Mouse (Mus musculus): ENCODE results near the gene Ufsp1. TPM values are rescaled to one million over a fixed set of nuclear protein-coding genes. Genes with fewer than 3 reads are reported as not detected.

Gene Ufsp1
- polyA plus RNA-seq, 1 experiment from 2014 or later, result 6.2 TPM

- H3K9ac ChIP-seq (ENCODE audit: low read depth, low read length), result no peak overlapping the region
- no peak overlapping the region for H3K4me3 ChIP-seq (ENCODE audit: low read length)
- no peaks in the 10 kb centered on the region for H3K27me3 ChIP-seq (ENCODE audit: control insufficient read depth, insufficient read depth, low read length)
- no peak overlapping the region for H3K4me2 ChIP-seq (replicated peaks; ENCODE audit: low read depth, low read length)
- peaks cover 32% of the 10 kb centered on the region for H3K4me1 ChIP-seq (ENCODE audit: control insufficient read depth, insufficient read depth, low read length)
- no peak overlapping the region for H3K27ac ChIP-seq (ENCODE audit: low read depth, low read length)
- no peaks in the 10 kb centered on the region for H3K9me3 ChIP-seq (ENCODE audit: control insufficient read depth, low read length)
- no peak for ATAC-seq (ENCODE audit: low FRiP score, low TSS enrichment)
- no peaks in the 10 kb centered on the region for H3K36me3 ChIP-seq (ENCODE audit: control insufficient read depth, insufficient read depth, low read length)
- 73% methylated on average over 6 of the region's 6 CpGs for WGBS
These were observed 40.6 kb downstream of the Ufsp1 start for GRCm38 (mm10) chr5:137335066-137335465.

- 55% methylated on average over 8 of the region's 8 CpGs for WGBS
- H3K27ac ChIP-seq (ENCODE audit: low read depth, low read length), result peak overlapping the region; percentile 83; the same call in 1 of the 2 replicates
- ATAC-seq (ENCODE audit: low FRiP score, low TSS enrichment), result no peak
These were observed 42.8 kb downstream of the Ufsp1 start for GRCm38 (mm10) chr5:137337190-137337589.

GRCm38 (mm10) chr5:137338256-137338655, 43.8 kb downstream of the Ufsp1 start:
- Histone ChIP-seq H3K4me3 (ENCODE audit: low read length) (peak overlapping the region; percentile 37), H3K27ac (ENCODE audit: low read depth, low read length) (peak overlapping the region; percentile 83), H3K4me2 (replicated peaks; ENCODE audit: low read depth, low read length) (peak overlapping the region; percentile 64), H3K36me3 (ENCODE audit: control insufficient read depth, insufficient read depth, low read length) (no peaks in the 10 kb centered on the region), H3K9me3 (ENCODE audit: control insufficient read depth, low read length) (no peaks in the 10 kb centered on the region), H3K27me3 (ENCODE audit: control insufficient read depth, insufficient read depth, low read length) (no peaks in the 10 kb centered on the region), H3K9ac (ENCODE audit: low read depth, low read length) (peak overlapping the region; percentile 61), H3K4me1 (ENCODE audit: control insufficient read depth, insufficient read depth, low read length) (peaks cover 25% of the 10 kb centered on the region)
- ATAC-seq (ENCODE audit: low FRiP score, low TSS enrichment), result peak; percentile 78
- under 1% methylated on average over 19 of the region's 19 CpGs for WGBS

More at GRCm38 (mm10) chr5:137337190-137337589, 42.8 kb downstream of the Ufsp1 start:
- no peak overlapping the region for H3K4me3 ChIP-seq (ENCODE audit: low read length)
- no peak overlapping the region for H3K4me2 ChIP-seq (replicated peaks; ENCODE audit: low read depth, low read length)
- no peaks in the 10 kb centered on the region for H3K36me3 ChIP-seq (ENCODE audit: control insufficient read depth, insufficient read depth, low read length)
- no peaks in the 10 kb centered on the region for H3K9me3 ChIP-seq (ENCODE audit: control insufficient read depth, low read length)
- H3K9ac ChIP-seq (ENCODE audit: low read depth, low read length), result peak overlapping the region; percentile 18; the same call in 1 of the 2 replicates
- H3K4me1 ChIP-seq (ENCODE audit: control insufficient read depth, insufficient read depth, low read length), result peaks cover 32% of the 10 kb centered on the region
- H3K27me3 ChIP-seq (ENCODE audit: control insufficient read depth, insufficient read depth, low read length), result no peaks in the 10 kb centered on the region

GRCm38 (mm10) chr5:137338663-137339289, 44.3 kb downstream of the Ufsp1 start:
- no peaks in the 10 kb centered on the region for H3K9me3 ChIP-seq (ENCODE audit: control insufficient read depth, low read length)
- H3K4me2 ChIP-seq (replicated peaks; ENCODE audit: low read depth, low read length), result peak overlapping the region; percentile 64
- H3K27ac ChIP-seq (ENCODE audit: low read depth, low read length), result peak overlapping the region; percentile 83
- no peaks in the 10 kb centered on the region for H3K36me3 ChIP-seq (ENCODE audit: control insufficient read depth, insufficient read depth, low read length)
- H3K27me3 ChIP-seq (ENCODE audit: control insufficient read depth, insufficient read depth, low read length), result no peaks in the 10 kb centered on the region
- H3K4me3 ChIP-seq (ENCODE audit: low read length), result peak overlapping the region; percentile 37
- peaks cover 25% of the 10 kb centered on the region for H3K4me1 ChIP-seq (ENCODE audit: control insufficient read depth, insufficient read depth, low read length)
- H3K9ac ChIP-seq (ENCODE audit: low read depth, low read length), result peak overlapping the region; percentile 61
- peak; percentile 17 for ATAC-seq (ENCODE audit: low FRiP score, low TSS enrichment)
- WGBS, result under 1% methylated on average over 11 of the region's 11 CpGs

- Histone ChIP-seq H3K4me3 (ENCODE audit: low read length) (peak overlapping the region; percentile 37), H3K27ac (ENCODE audit: low read depth, low read length) (peak overlapping the region; percentile 83), H3K9me3 (ENCODE audit: control insufficient read depth, low read length) (no peaks in the 10 kb centered on the region), H3K4me2 (replicated peaks; ENCODE audit: low read depth, low read length) (peak overlapping the region; percentile 64), H3K27me3 (ENCODE audit: control insufficient read depth, insufficient read depth, low read length) (no peaks in the 10 kb centered on the region), H3K36me3 (ENCODE audit: control insufficient read depth, insufficient read depth, low read length) (no peaks in the 10 kb centered on the region), H3K9ac (ENCODE audit: low read depth, low read length) (peak overlapping the region; percentile 61), H3K4me1 (ENCODE audit: control insufficient read depth, insufficient read depth, low read length) (peaks cover 21% of the 10 kb centered on the region)
- 6% methylated on average over 22 of the region's 22 CpGs for WGBS
- peak; percentile 58 for ATAC-seq (ENCODE audit: low FRiP score, low TSS enrichment)
These were observed 45.0 kb downstream of the Ufsp1 start for GRCm38 (mm10) chr5:137339290-137339979.

GRCm38 (mm10) chr5:137340222-137340621, 45.8 kb downstream of the Ufsp1 start:
- Histone ChIP-seq H3K4me2 (replicated peaks; ENCODE audit: low read depth, low read length) (no peak overlapping the region), H3K9ac (ENCODE audit: low read depth, low read length) (no peak overlapping the region), H3K36me3 (ENCODE audit: control insufficient read depth, insufficient read depth, low read length) (no peaks in the 10 kb centered on the region), H3K27ac (ENCODE audit: low read depth, low read length) (peak overlapping the region; percentile 68; the same call in 1 of the 2 replicates), H3K27me3 (ENCODE audit: control insufficient read depth, insufficient read depth, low read length) (no peaks in the 10 kb centered on the region), H3K4me1 (ENCODE audit: control insufficient read depth, insufficient read depth, low read length) (peaks cover 21% of the 10 kb centered on the region), H3K9me3 (ENCODE audit: control insufficient read depth, low read length) (no peaks in the 10 kb centered on the region), H3K4me3 (ENCODE audit: low read length) (no peak overlapping the region)
- WGBS, result 80% methylated on average over 6 of the region's 6 CpGs
- ATAC-seq (ENCODE audit: low FRiP score, low TSS enrichment), result no peak

GRCm38 (mm10) chr5:137342407-137343012, 48.1 kb downstream of the Ufsp1 start:
- 58% methylated on average over 7 of the region's 7 CpGs for WGBS
- no peak overlapping the region for H3K9ac ChIP-seq (ENCODE audit: low read depth, low read length)
- no peak overlapping the region for H3K4me2 ChIP-seq (replicated peaks; ENCODE audit: low read depth, low read length)
- no peak overlapping the region for H3K27ac ChIP-seq (ENCODE audit: low read depth, low read length)
- no peaks in the 10 kb centered on the region for H3K9me3 ChIP-seq (ENCODE audit: control insufficient read depth, low read length)
- no peaks in the 10 kb centered on the region for H3K36me3 ChIP-seq (ENCODE audit: control insufficient read depth, insufficient read depth, low read length)
- H3K27me3 ChIP-seq (ENCODE audit: control insufficient read depth, insufficient read depth, low read length), result no peaks in the 10 kb centered on the region
- H3K4me3 ChIP-seq (ENCODE audit: low read length), result no peak overlapping the region
- ATAC-seq (ENCODE audit: low FRiP score, low TSS enrichment), result no peak
- H3K4me1 ChIP-seq (ENCODE audit: control insufficient read depth, insufficient read depth, low read length), result peaks cover 30% of the 10 kb centered on the region

GRCm38 (mm10) chr5:137343412-137343811, 49.0 kb downstream of the Ufsp1 start:
- Histone ChIP-seq H3K27me3 (ENCODE audit: control insufficient read depth, insufficient read depth, low read length) (no peaks in the 10 kb centered on the region), H3K9ac (ENCODE audit: low read depth, low read length) (no peak overlapping the region), H3K27ac (ENCODE audit: low read depth, low read length) (no peak overlapping the region), H3K9me3 (ENCODE audit: control insufficient read depth, low read length) (no peaks in the 10 kb centered on the region), H3K4me3 (ENCODE audit: low read length) (no peak overlapping the region), H3K36me3 (ENCODE audit: control insufficient read depth, insufficient read depth, low read length) (no peaks in the 10 kb centered on the region), H3K4me1 (ENCODE audit: control insufficient read depth, insufficient read depth, low read length) (peaks cover 33% of the 10 kb centered on the region), H3K4me2 (replicated peaks; ENCODE audit: low read depth, low read length) (no peak overlapping the region)
- WGBS, result 92% methylated on average over 5 of the region's 5 CpGs
- ATAC-seq (ENCODE audit: low FRiP score, low TSS enrichment), result no peak

GRCm38 (mm10) chr5:137343869-137344268, 49.4 kb downstream of the Ufsp1 start:
- Histone ChIP-seq H3K27me3 (ENCODE audit: control insufficient read depth, insufficient read depth, low read length) (no peaks in the 10 kb centered on the region), H3K4me1 (ENCODE audit: control insufficient read depth, insufficient read depth, low read length) (peaks cover 32% of the 10 kb centered on the region), H3K36me3 (ENCODE audit: control insufficient read depth, insufficient read depth, low read length) (no peaks in the 10 kb centered on the region), H3K9me3 (ENCODE audit: control insufficient read depth, low read length) (no peaks in the 10 kb centered on the region), H3K9ac (ENCODE audit: low read depth, low read length) (no peak overlapping the region), H3K27ac (ENCODE audit: low read depth, low read length) (no peak overlapping the region), H3K4me3 (ENCODE audit: low read length) (no peak overlapping the region), H3K4me2 (replicated peaks; ENCODE audit: low read depth, low read length) (no peak overlapping the region)
- ATAC-seq (ENCODE audit: low FRiP score, low TSS enrichment), result no peak

All from kidney, embryonic 14.5 days (tissue).